Comparison of ENCODE assay signal across 8 mouse cellular contexts in the genomic region with DNA sequence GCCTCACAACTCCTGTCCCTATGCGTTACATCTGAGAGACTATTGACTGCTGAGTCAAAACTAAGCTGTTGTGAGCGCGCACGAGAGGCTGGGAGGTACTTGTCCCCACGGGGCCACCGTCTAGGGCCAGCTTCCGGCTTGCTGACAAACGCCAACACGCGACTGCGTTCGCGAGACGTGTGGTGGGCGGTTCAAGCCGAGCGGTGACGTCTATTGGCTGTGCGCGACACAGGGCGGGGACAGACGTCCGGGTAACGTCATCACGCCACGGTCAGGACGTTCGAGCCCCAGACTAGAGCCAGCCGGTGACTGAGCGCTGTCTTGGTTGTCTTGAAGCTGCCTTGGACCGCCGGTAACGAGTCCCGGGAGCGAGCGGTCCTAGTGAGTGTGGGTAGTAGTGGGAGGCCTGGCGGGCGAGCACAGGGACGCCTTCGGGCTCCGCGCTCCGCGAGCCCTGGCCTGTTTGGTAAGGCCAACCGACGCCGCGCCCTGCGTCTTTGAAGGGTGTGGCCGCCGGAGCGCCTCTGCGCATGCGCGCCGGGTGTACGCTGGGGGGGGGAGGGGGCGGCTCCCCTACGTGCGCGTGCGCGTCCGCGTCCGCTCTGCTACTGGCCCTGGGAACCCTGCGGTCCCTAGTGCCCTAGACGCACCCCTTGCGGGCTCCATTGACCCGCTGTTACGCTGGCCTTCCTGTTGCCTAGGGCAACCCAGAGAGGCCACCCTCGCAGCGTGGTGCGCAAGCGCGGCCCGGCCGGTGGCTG. TPM values are rescaled to one million over a fixed set of nuclear protein-coding genes. Genes with fewer than 3 reads are reported as not detected.
DNase-seq lines count a peak whose midpoint lies in the region; ATAC-seq and TF ChIP-seq lines count a peak whose summit lies in the region.

Gene Leng8 (plus strand): TSS at position 269 of the 761 bp plus-strand sequence.

- no peaks in the 10 kb centered on the region for H3K9me3 ChIP-seq in G1E (replicated peaks)
- no peaks in the 10 kb centered on the region for H3K9me3 ChIP-seq in forebrain, embryonic 16.5 days (ENCODE audit: control insufficient read depth, low read length)
- no peaks in the 10 kb centered on the region for H3K9me3 ChIP-seq in lung, embryonic 14.5 days (ENCODE audit: low read depth, low read length)

- ATAC-seq in G1E (ENCODE audit: extremely low read depth, insufficient number of reproducible peaks, low FRiP score, poor library complexity, severe bottlenecking): peak; percentile 95
- ATAC-seq in forebrain, embryonic 16.5 days: peak; percentile 99
- peak; percentile 99 for ATAC-seq in lung, embryonic 14.5 days (ENCODE audit: insufficient read depth)

- TF ChIP-seq POLR2A in olfactory bulb, adult 2 months (IDR thresholded peaks at IDR 0.05; ENCODE audit: insufficient read depth, low read depth, low read length): peak; percentile 86; the same call in 1 of the 2 replicates
- peak; percentile 94 for TF ChIP-seq POLR2A in thymus, adult 2 months (IDR thresholded peaks at IDR 0.05; ENCODE audit: control insufficient read depth, extremely low read depth, insufficient read depth, low read length, poor library complexity)

- DNase-seq in G1E (ENCODE audit: low spot score): peak; percentile 85
- DNase-seq in cerebellum, adult 18-20 months: peak; percentile 99
- peak; percentile 99 to 100 for DNase-seq in heart, postnatal 36 days
- peak; percentile 99 to 100 for DNase-seq in layer of hippocampus, adult 2 months (ENCODE audit: low spot score in 2 of 2)
- DNase-seq in lung, embryonic 14.5 days: peak; percentile 99
- DNase-seq in thymus, adult 2 months: peak; percentile 99

- peaks cover 57% of the 10 kb centered on the region for H3K4me1 ChIP-seq in G1E (ENCODE audit: insufficient read depth, low read depth, low read length)
- H3K4me1 ChIP-seq in forebrain, embryonic 16.5 days (replicated peaks; ENCODE audit: control insufficient read depth, insufficient read depth, low read length): peaks cover 15% of the 10 kb centered on the region
- H3K4me1 ChIP-seq in lung, embryonic 14.5 days (ENCODE audit: insufficient read depth): 0 out of 2 replicates have a peak, but pooled peaks cover 5% of the 10 kb centered on the region
- peaks cover 7% of the 10 kb centered on the region; the same call in 1 of the 2 replicates for H3K4me1 ChIP-seq in olfactory bulb, adult 2 months (ENCODE audit: control insufficient read depth, insufficient read depth, low read length)
- H3K4me1 ChIP-seq in thymus, adult 2 months (replicated peaks; ENCODE audit: control insufficient read depth, insufficient read depth, low read length): peaks cover 8% of the 10 kb centered on the region

- H3K27me3 ChIP-seq in G1E (ENCODE audit: insufficient read depth, low read length): no peaks in the 10 kb centered on the region
- no peaks in the 10 kb centered on the region for H3K27me3 ChIP-seq in forebrain, embryonic 16.5 days (replicated peaks; ENCODE audit: control insufficient read depth, insufficient read depth, low read length)
- H3K27me3 ChIP-seq in lung, embryonic 14.5 days (ENCODE audit: insufficient read depth, low read length): no peaks in the 10 kb centered on the region
- no peaks in the 10 kb centered on the region for H3K27me3 ChIP-seq in thymus, adult 2 months (ENCODE audit: control insufficient read depth, insufficient read depth, low read length)

- H3K27ac ChIP-seq in forebrain, embryonic 16.5 days (ENCODE audit: low read length): peak within 1 kb of the TSS; percentile 98
- H3K27ac ChIP-seq in layer of hippocampus, adult 2 months: peak within 1 kb of the TSS; percentile 98
- peak within 1 kb of the TSS; percentile 91 for H3K27ac ChIP-seq in lung, embryonic 14.5 days (ENCODE audit: low read depth)
- peak within 1 kb of the TSS; percentile 99 for H3K27ac ChIP-seq in olfactory bulb, adult 2 months (ENCODE audit: insufficient read depth, low read depth, low read length)
- H3K27ac ChIP-seq in thymus, adult 2 months (ENCODE audit: control insufficient read depth, insufficient read depth, low read length): peak within 1 kb of the TSS; percentile 64

- under 1% methylated on average over 70 of the region's 78 CpGs for WGBS in forebrain, embryonic 16.5 days
- under 1% methylated on average over 78 of the region's 78 CpGs for WGBS in lung, embryonic 14.5 days
- under 1% methylated on average over 78 of the region's 78 CpGs for WGBS in olfactory bulb, adult 2 months
- under 1% methylated on average over 76 of the region's 78 CpGs for WGBS in thymus, adult 2 months

- peak within 1 kb of the TSS; percentile 98 for H3K4me2 ChIP-seq in forebrain, embryonic 16.5 days (ENCODE audit: low read length)
- peak within 1 kb of the TSS; percentile 85 for H3K4me2 ChIP-seq in lung, embryonic 14.5 days

- TF ChIP-seq CTCF in G1E (IDR thresholded peaks at IDR 0.05; ENCODE audit: low read depth, low read length): no peak
- TF ChIP-seq CTCF in layer of hippocampus, adult 2 months (conservative IDR thresholded peaks at IDR 0.05): 0 out of 2 replicates have a peak, but pooled peaks have one; percentile 8
- no peak for TF ChIP-seq CTCF in lung, embryonic 14.5 days (IDR thresholded peaks at IDR 0.05; ENCODE audit: low read depth)
- no peak for TF ChIP-seq CTCF in olfactory bulb, adult 2 months (IDR thresholded peaks at IDR 0.05; ENCODE audit: insufficient read depth, low read depth, low read length)
- TF ChIP-seq CTCF in thymus, adult 2 months (IDR thresholded peaks at IDR 0.05; ENCODE audit: borderline replicate concordance, control insufficient read depth, extremely low read depth, insufficient read depth, low read length, poor library complexity): peak; percentile 19; the same call in 1 of the 2 replicates

- H3K36me3 ChIP-seq in G1E (replicated peaks): peaks cover 74% of the 10 kb centered on the region
- H3K36me3 ChIP-seq in forebrain, embryonic 16.5 days (ENCODE audit: control insufficient read depth, insufficient read depth): peaks cover 25% of the 10 kb centered on the region
- peaks cover 38% of the 10 kb centered on the region for H3K36me3 ChIP-seq in lung, embryonic 14.5 days (ENCODE audit: insufficient read depth)
- peaks cover 26% of the 10 kb centered on the region for H3K36me3 ChIP-seq in thymus, adult 2 months (ENCODE audit: control insufficient read depth, insufficient read depth, low read length)

- intact Hi-C loops in heart, postnatal 36 days (cut with DNase I): loop anchor here (10.0 kb wide), 1 partner anchor 518 kb away; the partner anchor contains the start of gene Ppp6r1

- H3K9ac ChIP-seq in forebrain, embryonic 16.5 days (replicated peaks; ENCODE audit: low read depth, low read length): peak within 1 kb of the TSS; percentile 92
- H3K9ac ChIP-seq in lung, embryonic 14.5 days: peak within 1 kb of the TSS; percentile 77

- H3K4me3 ChIP-seq in G1E (ENCODE audit: low read depth, low read length): peak within 1 kb of the TSS; percentile 81
- peak within 1 kb of the TSS; percentile 64 for H3K4me3 ChIP-seq in forebrain, embryonic 16.5 days (replicated peaks; ENCODE audit: low read length)
- H3K4me3 ChIP-seq in layer of hippocampus, adult 2 months: peak within 1 kb of the TSS; percentile 99
- peak within 1 kb of the TSS; percentile 80 for H3K4me3 ChIP-seq in lung, embryonic 14.5 days (ENCODE audit: low read depth, low read length)
- peak within 1 kb of the TSS; percentile 87 for H3K4me3 ChIP-seq in olfactory bulb, adult 2 months (ENCODE audit: insufficient read depth, low read depth, low read length)
- H3K4me3 ChIP-seq in thymus, adult 2 months (ENCODE audit: control insufficient read depth, insufficient read depth, low read length): peak within 1 kb of the TSS; percentile 74

RNA-seq across cellular contexts. Expression of gene Leng8, which starts in this region (rescaled TPM):
- 125 and 154 TPM in 2 replicates for total RNA-seq in G1E (2014; fragmentation: Nextera tagmentation)
- 37.5 and 40.8 TPM in 2 replicates for total RNA-seq in G1E (2017)
- polyA plus RNA-seq in G1E (2012): 132 and 135 TPM in 2 replicates
- polyA plus RNA-seq in forebrain, embryonic 16.5 days (2015; fragmentation: Nextera tagmentation; extraction: Ambion mirVana): 68.6 and 95.7 TPM in 2 replicates
- 10 to 100 TPM; 30.4 to 45.7 TPM for total RNA-seq in heart, postnatal 36 days (2021)
- total RNA-seq in layer of hippocampus, adult 2 months (2021): 100 to 1,000 TPM; 189 to 218 TPM
- polyA plus RNA-seq in lung, embryonic 14.5 days (2014; fragmentation: Nextera tagmentation; extraction: Ambion mirVana): 44.6 and 51.2 TPM in 2 replicates
- 552 and 558 TPM in 2 replicates for polyA plus RNA-seq in olfactory bulb, adult 2 months (2012; ENCODE audit: insufficient read depth, insufficient read length, low replicate concordance, missing spikeins)
- 1,109 and 1,332 TPM in 2 replicates for polyA plus RNA-seq in thymus, adult 2 months (2012; rRNA removed)

Comparison
In these comparisons a context has a peak if more than half of its experiments do, and no peak if none do; other contexts are left out.
1. Peak in every context shown above with its lines: DNase-seq, ATAC-seq, H3K4me3 ChIP-seq and H3K27ac ChIP-seq.
2. CTCF ChIP-seq: peak in layer of hippocampus, adult 2 months (single experiment) and thymus, adult 2 months (single experiment); none in G1E (single experiment), lung, embryonic 14.5 days (single experiment) and olfactory bulb, adult 2 months (single experiment).